Mouse (Mus musculus) cerebellum, adult 9-10 months (tissue): ENCODE measurements around the gene Rhag.

Experiments used
- DNase-seq: peaks from one replicate; pipeline ENCODE4 v3.0.0; 2022

Gene Rhag

GRCm38 (mm10) chr17:40810934-40811333 is at the start of gene Rhag:
Rhag (plus strand) TSS chr17:40811126.
- DNase-seq: no peak

GRCm38 (mm10) chr17:40763662-40764061 is 47.3 kb upstream of the Rhag start:
- no peak for DNase-seq

GRCm38 (mm10) chr17:40767120-40767519 is 43.8 kb upstream of the Rhag start:
- no peak for DNase-seq

GRCm38 (mm10) chr17:40789877-40790276 is 21.0 kb upstream of the Rhag start:
- DNase-seq: no peak

- no peak for DNase-seq
These were observed 16.7 kb upstream of the Rhag start for GRCm38 (mm10) chr17:40793921-40794854.

- DNase-seq: no peak
These were observed 8.1 kb upstream of the Rhag start for GRCm38 (mm10) chr17:40802707-40803340.

GRCm38 (mm10) chr17:40806550-40806949 is 4.4 kb upstream of the Rhag start:
- DNase-seq: no peak

GRCm38 (mm10) chr17:40806953-40807572 is 3.9 kb upstream of the Rhag start, which contains the start of gene Crisp2:
Crisp2 (minus strand) TSS chr17:40807003.
- DNase-seq: no peak

- DNase-seq: no peak
These were observed 2.9 kb upstream of the Rhag start for GRCm38 (mm10) chr17:40808071-40808470.

- DNase-seq: no peak
These were observed 634 bp downstream of the Rhag start for GRCm38 (mm10) chr17:40811560-40811959.

GRCm38 (mm10) chr17:40812259-40812658 is 1.3 kb downstream of the Rhag start:
- no peak for DNase-seq

- no peak for DNase-seq
These were observed 6.5 kb downstream of the Rhag start for GRCm38 (mm10) chr17:40817340-40817943.

- DNase-seq: no peak
These were observed 10.6 kb downstream of the Rhag start for GRCm38 (mm10) chr17:40821477-40821876.

- no peak for DNase-seq
These were observed 12.9 kb downstream of the Rhag start for GRCm38 (mm10) chr17:40823817-40824216.

- no peak for DNase-seq
These were observed 13.6 kb downstream of the Rhag start for GRCm38 (mm10) chr17:40824549-40824948.

GRCm38 (mm10) chr17:40831870-40832269 is 20.9 kb downstream of the Rhag start:
- DNase-seq: no peak

- peak; percentile 14 for DNase-seq
These were observed 26.4 kb downstream of the Rhag start for GRCm38 (mm10) chr17:40837308-40837707.

GRCm38 (mm10) chr17:40855065-40855464 is 44.1 kb downstream of the Rhag start:
- no peak for DNase-seq

GRCm38 (mm10) chr17:40868952-40869747 is 58.2 kb downstream of the Rhag start:
- no peak for DNase-seq

- DNase-seq: no peak
These were observed 61.7 kb downstream of the Rhag start for GRCm38 (mm10) chr17:40872626-40873025.

GRCm38 (mm10) chr17:40873582-40874011 is 62.7 kb downstream of the Rhag start:
- no peak for DNase-seq

GRCm38 (mm10) chr17:40874701-40875100 is 63.8 kb downstream of the Rhag start:
- DNase-seq: no peak
